Mouse (Mus musculus): ENCODE data around the gene Wtap. TPM values are rescaled to one million over a fixed set of nuclear protein-coding genes. Genes with fewer than 3 reads are reported as not detected.
"Not testable (repeated sequence)": the region's sequence is repeated elsewhere in the genome, so short reads cannot be mapped to it uniquely, and the experiment has no call there.

The Wtap gene
- polyA plus RNA-seq, 1 experiment from 2014 or later = 123 TPM

GRCm38 (mm10) chr17:13002243-13002642 is 8.3 kb upstream of the Wtap start:
- not testable (repeated sequence) for H3K4me2 ChIP-seq (replicated peaks); ATAC-seq (ENCODE audit: low FRiP score); H3K27ac ChIP-seq; H3K36me3 ChIP-seq (replicated peaks; ENCODE audit: control insufficient read depth, insufficient read depth); H3K4me1 ChIP-seq (replicated peaks; ENCODE audit: control insufficient read depth, insufficient read depth, low read length); H3K9ac ChIP-seq; DNase-seq (ENCODE audit: low spot score); H3K27me3 ChIP-seq (ENCODE audit: control insufficient read depth, insufficient read depth, low read length); H3K4me3 ChIP-seq (replicated peaks; ENCODE audit: low read length); H3K9me3 ChIP-seq (ENCODE audit: control insufficient read depth, low read length)
- whole genome bisulfite sequencing = 95% methylated on average over 5 of the region's 5 CpGs

GRCm38 (mm10) chr17:12999069-12999468 is 5.1 kb upstream of the Wtap start:
- Histone ChIP-seq H3K27me3 (ENCODE audit: control insufficient read depth, insufficient read depth, low read length) (no peaks in the 10 kb centered on the region), H3K9ac (no peak overlapping the region), H3K27ac (no peak overlapping the region), H3K9me3 (ENCODE audit: control insufficient read depth, low read length) (no peaks in the 10 kb centered on the region), H3K4me1 (replicated peaks; ENCODE audit: control insufficient read depth, insufficient read depth, low read length) (no peaks in the 10 kb centered on the region), H3K4me3 (replicated peaks; ENCODE audit: low read length) (no peak overlapping the region), H3K4me2 (replicated peaks) (no peak overlapping the region), H3K36me3 (replicated peaks; ENCODE audit: control insufficient read depth, insufficient read depth) (no peaks in the 10 kb centered on the region)
- ATAC-seq (ENCODE audit: low FRiP score) (no peak), DNase-seq (ENCODE audit: low spot score) (no peak)
- WGBS = 81% methylated on average over 6 of the region's 6 CpGs

GRCm38 (mm10) chr17:12997890-12998289 is 3.9 kb upstream of the Wtap start:
- Histone ChIP-seq H3K9ac (no peak overlapping the region), H3K9me3 (ENCODE audit: control insufficient read depth, low read length) (no peaks in the 10 kb centered on the region), H3K4me3 (replicated peaks; ENCODE audit: low read length) (no peak overlapping the region), H3K27ac (no peak overlapping the region), H3K27me3 (ENCODE audit: control insufficient read depth, insufficient read depth, low read length) (no peaks in the 10 kb centered on the region), H3K4me1 (replicated peaks; ENCODE audit: control insufficient read depth, insufficient read depth, low read length) (no peaks in the 10 kb centered on the region), H3K4me2 (replicated peaks) (no peak overlapping the region), H3K36me3 (replicated peaks; ENCODE audit: control insufficient read depth, insufficient read depth) (no peaks in the 10 kb centered on the region)
- DNase-seq (ENCODE audit: low spot score) (no peak), ATAC-seq (ENCODE audit: low FRiP score) (no peak)
- WGBS = 94% methylated on average over 5 of the region's 5 CpGs

GRCm38 (mm10) chr17:12996345-12996744 is 2.4 kb upstream of the Wtap start:
- H3K4me3 ChIP-seq (replicated peaks; ENCODE audit: low read length) = no peak overlapping the region
- DNase-seq (ENCODE audit: low spot score) = peak; percentile 66
- no peaks in the 10 kb centered on the region for H3K9me3 ChIP-seq (ENCODE audit: control insufficient read depth, low read length)
- H3K36me3 ChIP-seq (replicated peaks; ENCODE audit: control insufficient read depth, insufficient read depth) = no peaks in the 10 kb centered on the region
- H3K27ac ChIP-seq = no peak overlapping the region
- no peaks in the 10 kb centered on the region for H3K27me3 ChIP-seq (ENCODE audit: control insufficient read depth, insufficient read depth, low read length)
- no peak overlapping the region for H3K9ac ChIP-seq
- 19% methylated on average over 3 of the region's 3 CpGs for WGBS
- no peak overlapping the region for H3K4me2 ChIP-seq (replicated peaks)
- no peaks in the 10 kb centered on the region for H3K4me1 ChIP-seq (replicated peaks; ENCODE audit: control insufficient read depth, insufficient read depth, low read length)
- no peak for ATAC-seq (ENCODE audit: low FRiP score)

- Histone ChIP-seq H3K27me3 (ENCODE audit: control insufficient read depth, insufficient read depth, low read length) (no peaks in the 10 kb centered on the region), H3K36me3 (replicated peaks; ENCODE audit: control insufficient read depth, insufficient read depth) (no peaks in the 10 kb centered on the region), H3K4me2 (replicated peaks) (peak overlapping the region; percentile 94), H3K27ac (peak overlapping the region; percentile 99), H3K4me1 (replicated peaks; ENCODE audit: control insufficient read depth, insufficient read depth, low read length) (peaks cover 10% of the 10 kb centered on the region), H3K9me3 (ENCODE audit: control insufficient read depth, low read length) (no peaks in the 10 kb centered on the region), H3K4me3 (replicated peaks; ENCODE audit: low read length) (peak overlapping the region; percentile 95), H3K9ac (peak overlapping the region; percentile 99)
- WGBS = under 1% methylated on average over 47 of the region's 51 CpGs
- ATAC-seq (ENCODE audit: low FRiP score) (peak; percentile 82), DNase-seq (ENCODE audit: low spot score) (peak; percentile 94)
Observed at GRCm38 (mm10) chr17:12992470-12992991, 1.4 kb downstream of the Wtap start.

GRCm38 (mm10) chr17:12991635-12992358 is 2.2 kb downstream of the Wtap start:
- Histone ChIP-seq H3K27ac (peak overlapping the region; percentile 99), H3K4me2 (replicated peaks) (peak overlapping the region; percentile 94), H3K4me3 (replicated peaks; ENCODE audit: low read length) (peak overlapping the region; percentile 95), H3K4me1 (replicated peaks; ENCODE audit: control insufficient read depth, insufficient read depth, low read length) (peaks cover 10% of the 10 kb centered on the region), H3K9me3 (ENCODE audit: control insufficient read depth, low read length) (no peaks in the 10 kb centered on the region), H3K27me3 (ENCODE audit: control insufficient read depth, insufficient read depth, low read length) (no peaks in the 10 kb centered on the region), H3K9ac (peak overlapping the region; percentile 99), H3K36me3 (replicated peaks; ENCODE audit: control insufficient read depth, insufficient read depth) (no peaks in the 10 kb centered on the region)
- ATAC-seq (ENCODE audit: low FRiP score) = peak; percentile 92
- DNase-seq (ENCODE audit: low spot score) = peak; percentile 75
- WGBS = under 1% methylated on average over 63 of the region's 84 CpGs

- Histone ChIP-seq H3K27me3 (ENCODE audit: control insufficient read depth, insufficient read depth, low read length) (no peaks in the 10 kb centered on the region), H3K36me3 (replicated peaks; ENCODE audit: control insufficient read depth, insufficient read depth) (no peaks in the 10 kb centered on the region), H3K9ac (peak overlapping the region; percentile 99), H3K4me1 (replicated peaks; ENCODE audit: control insufficient read depth, insufficient read depth, low read length) (peaks cover 10% of the 10 kb centered on the region), H3K27ac (peak overlapping the region; percentile 99), H3K4me3 (replicated peaks; ENCODE audit: low read length) (peak overlapping the region; percentile 95), H3K4me2 (replicated peaks) (peak overlapping the region; percentile 94), H3K9me3 (ENCODE audit: control insufficient read depth, low read length) (no peaks in the 10 kb centered on the region)
- ATAC-seq (ENCODE audit: low FRiP score) = no peak
- 2% methylated on average over 12 of the region's 12 CpGs for WGBS
- DNase-seq (ENCODE audit: low spot score) = no peak
Observed at GRCm38 (mm10) chr17:12991194-12991634, 2.8 kb downstream of the Wtap start.

GRCm38 (mm10) chr17:12990567-12991145 is 3.3 kb downstream of the Wtap start:
- WGBS = 63% methylated on average over 8 of the region's 8 CpGs
- Histone ChIP-seq H3K4me1 (replicated peaks; ENCODE audit: control insufficient read depth, insufficient read depth, low read length) (peaks cover 10% of the 10 kb centered on the region), H3K27me3 (ENCODE audit: control insufficient read depth, insufficient read depth, low read length) (no peaks in the 10 kb centered on the region), H3K27ac (0 out of 2 replicates have a peak overlapping the region, but pooled peaks have one; percentile 99), H3K4me3 (replicated peaks; ENCODE audit: low read length) (peak overlapping the region; percentile 95), H3K4me2 (replicated peaks) (peak overlapping the region; percentile 94), H3K9ac (peak overlapping the region; percentile 99), H3K9me3 (ENCODE audit: control insufficient read depth, low read length) (no peaks in the 10 kb centered on the region), H3K36me3 (replicated peaks; ENCODE audit: control insufficient read depth, insufficient read depth) (no peaks in the 10 kb centered on the region; the same call in 1 of the 2 replicates)
- no peak for DNase-seq (ENCODE audit: low spot score)
- no peak for ATAC-seq (ENCODE audit: low FRiP score)

GRCm38 (mm10) chr17:12988096-12988495 is 5.9 kb downstream of the Wtap start:
- H3K27me3 ChIP-seq (ENCODE audit: control insufficient read depth, insufficient read depth, low read length); DNase-seq (ENCODE audit: low spot score); H3K9me3 ChIP-seq (ENCODE audit: control insufficient read depth, low read length); H3K4me2 ChIP-seq (replicated peaks); H3K4me3 ChIP-seq (replicated peaks; ENCODE audit: low read length); ATAC-seq (ENCODE audit: low FRiP score); H3K27ac ChIP-seq; H3K9ac ChIP-seq: not testable (repeated sequence)
- Histone ChIP-seq H3K4me1 (replicated peaks; ENCODE audit: control insufficient read depth, insufficient read depth, low read length) (peaks cover 10% of the 10 kb centered on the region), H3K36me3 (replicated peaks; ENCODE audit: control insufficient read depth, insufficient read depth) (peaks cover 17% of the 10 kb centered on the region)
- 98% methylated on average over 8 of the region's 8 CpGs for WGBS

Measured in hindbrain, embryonic 14.5 days (tissue).